Mouse (Mus musculus) embryonic facial prominence, embryonic 10.5 days (tissue): ENCODE measurements around the gene Me1. TPM values are rescaled to one million over a fixed set of nuclear protein-coding genes. Genes with fewer than 3 reads are reported as not detected.

Experiments
- DNase-seq: peaks from one replicate; pipeline ENCODE4 v3.0.0-alpha.2; 2017; ENCODE audit warnings: low spot score
- H3K27ac ChIP-seq: fragments of 300-500 bp; sonication (generic); replicated peaks from 2 replicates; pipeline ENCODE4 v1.5.1; 2016; ENCODE audit warnings: mild to moderate bottlenecking
- H3K27me3 ChIP-seq: fragments of 300-500 bp; sonication (generic); replicated peaks from 2 replicates; pipeline ENCODE4 v1.6.1; 2016; ENCODE audit warnings: low read depth, mild to moderate bottlenecking; ENCODE audit not compliant: poor library complexity, severe bottlenecking
- H3K36me3 ChIP-seq: fragments of 300-500 bp; sonication (generic); replicated peaks from 2 replicates; pipeline ENCODE4 v1.6.1; 2016; ENCODE audit warnings: mild to moderate bottlenecking, moderate library complexity
- H3K4me1 ChIP-seq: fragments of 300-500 bp; sonication (generic); 2 replicates; pipeline ENCODE4 v1.6.1; 2016
- H3K4me3 ChIP-seq: fragments of 300-500 bp; sonication (generic); 2 replicates; pipeline ENCODE4 v1.5.1; 2016; ENCODE audit warnings: mild to moderate bottlenecking, moderate library complexity
- H3K9me3 ChIP-seq: fragments of 300-500 bp; sonication (generic); 2 replicates; pipeline ENCODE4 v1.6.1; 2016; ENCODE audit warnings: mild to moderate bottlenecking
- WGBS: fragments of 180-500 bp; shearing (Covaris S2); methylation state at CpG from one replicate; pipeline ENCODE4 v1.1.7; 2016; 5-methylcytosine and 5-hydroxymethylcytosine counted together
- polyA plus RNA-seq: library from polyadenylated mRNA; unstranded; fragments of >200 nt; fragmentation: Nextera tagmentation; extraction: Ambion mirVana; gene quantifications from 2 replicates; pipeline ENCODE4 v1.2.1, GENCODE M21; 2016

Gene Me1
- polyA plus RNA-seq, 1 experiment from 2014 or later: 12.0 TPM

DNA sequence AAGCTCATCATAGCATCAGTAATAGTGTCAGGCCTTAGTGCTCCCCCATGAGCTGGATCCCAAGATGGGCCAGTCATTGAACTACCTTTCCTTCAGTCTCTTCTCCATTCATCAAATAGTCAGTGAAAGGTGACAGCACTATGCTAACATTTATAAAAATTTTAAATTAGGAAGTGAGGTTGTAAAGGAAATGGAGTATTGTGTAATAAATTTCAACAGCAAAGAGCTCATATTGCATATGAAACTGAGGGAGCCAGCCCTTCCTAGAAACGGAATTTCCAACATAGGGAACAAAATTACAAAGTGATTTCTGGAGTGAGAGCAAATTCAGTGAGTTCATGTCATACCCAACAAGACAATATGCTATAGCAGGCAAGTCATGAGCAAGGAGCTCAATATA is 151.2 kb downstream of the Me1 start:
- H3K27me3 ChIP-seq: no peaks in the 10 kb centered on the region
- no peak overlapping the region for H3K4me3 ChIP-seq
- no peak for DNase-seq
- no peaks in the 10 kb centered on the region for H3K9me3 ChIP-seq
- peaks cover 70% of the 10 kb centered on the region for H3K36me3 ChIP-seq
- H3K27ac ChIP-seq: no peak overlapping the region
- 78% methylated on average over 1 of the region's 1 CpGs for WGBS
- H3K4me1 ChIP-seq: no peaks in the 10 kb centered on the region

DNA sequence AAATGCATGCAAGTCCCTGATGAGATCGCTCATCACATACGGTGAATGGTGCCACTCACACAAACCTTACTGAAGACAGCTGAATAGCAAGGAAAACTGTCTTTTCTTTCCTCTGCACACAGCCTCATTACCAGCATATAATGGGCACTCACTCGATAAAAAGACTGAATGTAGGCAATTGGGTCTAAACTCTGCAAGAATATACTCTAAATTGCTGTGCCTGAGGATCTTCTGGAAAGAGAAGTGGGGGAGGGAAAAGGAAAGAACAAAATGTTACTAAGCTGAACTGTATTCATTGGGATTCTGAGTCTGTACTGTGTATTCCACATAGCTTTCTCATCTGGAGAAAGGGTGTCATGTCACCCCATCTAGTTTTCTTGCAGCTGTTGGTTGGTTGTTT is 152.3 kb downstream of the Me1 start:
- H3K27me3 ChIP-seq: no peaks in the 10 kb centered on the region
- no peak for DNase-seq
- peaks cover 59% of the 10 kb centered on the region for H3K36me3 ChIP-seq
- WGBS: 86% methylated on average over 3 of the region's 3 CpGs
- no peak overlapping the region for H3K4me3 ChIP-seq
- no peaks in the 10 kb centered on the region for H3K4me1 ChIP-seq
- no peak overlapping the region for H3K27ac ChIP-seq
- no peaks in the 10 kb centered on the region for H3K9me3 ChIP-seq

DNA sequence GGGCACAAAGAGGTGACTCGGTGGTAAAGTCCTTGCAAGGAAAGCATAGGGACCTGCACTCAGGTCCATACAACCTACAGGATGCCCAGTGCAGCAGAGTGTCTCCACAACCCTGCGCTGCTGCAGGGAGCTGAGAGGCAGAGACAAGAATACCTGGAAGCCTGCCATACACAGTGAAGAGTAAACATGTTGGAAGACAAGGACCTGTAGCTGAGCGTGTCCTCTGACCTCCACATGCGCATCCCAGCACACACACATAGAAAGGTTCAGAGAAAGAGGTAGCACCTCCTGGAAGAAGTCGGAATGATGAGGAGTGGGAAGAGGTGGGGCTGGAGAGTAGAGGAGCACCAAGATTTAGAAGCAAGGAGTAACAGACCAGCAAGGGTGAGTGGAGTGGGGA is 161.7 kb downstream of the Me1 start:
- DNase-seq: no peak
- WGBS: 91% methylated on average over 5 of the region's 5 CpGs
- no peak overlapping the region for H3K4me3 ChIP-seq

More for the DNA sequence above, 161.7 kb downstream of the Me1 start:
- peaks cover 15% of the 10 kb centered on the region for H3K36me3 ChIP-seq
- no peaks in the 10 kb centered on the region for H3K27me3 ChIP-seq
- no peak overlapping the region for H3K27ac ChIP-seq
- no peaks in the 10 kb centered on the region for H3K9me3 ChIP-seq
- no peaks in the 10 kb centered on the region for H3K4me1 ChIP-seq

Other genes with a start within 250 kb of the Me1 start
- gene Ube2cbp, start 231.0 kb downstream of the Me1 start, polyA plus RNA-seq: 7.1 and 7.3 TPM in 2 replicates
- gene Dop1a, start 228.8 kb downstream of the Me1 start, polyA plus RNA-seq: 9.5 and 10.3 TPM in 2 replicates
- 34.0 and 34.2 TPM in 2 replicates for gene Pgm3, start 124.1 kb downstream of the Me1 start, polyA plus RNA-seq
- 2.6 and 2.9 TPM in 2 replicates for gene Rwdd2a, start 124.0 kb downstream of the Me1 start, polyA plus RNA-seq
- gene Prss35, start 47.7 kb upstream of the Me1 start, polyA plus RNA-seq: 1.7 and 3.0 TPM in 2 replicates
- gene Snap91, start 184.7 kb upstream of the Me1 start, polyA plus RNA-seq: 4.5 and 5.4 TPM in 2 replicates